Mouse (Mus musculus) small intestine, adult 2 months (tissue): ENCODE measurements around the gene Tns1. TPM values are rescaled to one million over a fixed set of nuclear protein-coding genes. Genes with fewer than 3 reads are reported as not detected.

Source experiments
- H3K27ac ChIP-seq: fragments of 200-500 bp; 2 replicates; pipeline ENCODE4 v1.5.1; 2012; ENCODE audit warnings: low read depth, low read length, control low read depth, inconsistent platforms; ENCODE audit not compliant: insufficient read depth
- H3K27me3 ChIP-seq: fragments of 200-500 bp; 2 replicates; pipeline ENCODE4 v1.6.1; 2012; ENCODE audit warnings: mild to moderate bottlenecking, moderate library complexity, low read length, inconsistent platforms; ENCODE audit not compliant: control insufficient read depth, insufficient read depth
- H3K36me3 ChIP-seq: fragments of 200-500 bp; 2 replicates; pipeline ENCODE4 v1.6.1; 2012; ENCODE audit warnings: mild to moderate bottlenecking, low read length, control low read depth, inconsistent platforms; ENCODE audit not compliant: control insufficient read depth, insufficient read depth
- H3K4me1 ChIP-seq: fragments of 200-500 bp; 2 replicates; pipeline ENCODE4 v1.6.1; 2012; ENCODE audit warnings: low read length, inconsistent platforms, mixed read lengths; ENCODE audit not compliant: control insufficient read depth, insufficient read depth, insufficient read length
- H3K4me3 ChIP-seq: fragments of 200-500 bp; 2 replicates; pipeline ENCODE4 v1.5.1; 2012; ENCODE audit warnings: low read depth, mild to moderate bottlenecking, control low read depth, inconsistent platforms, low read length, moderate library complexity
- CTCF ChIP-seq: fragments of 200-500 bp; IDR thresholded peaks from 2 replicates; pipeline ENCODE4 v1.5.1; 2012; ENCODE audit warnings: low read depth, mild to moderate bottlenecking, control low read depth, inconsistent platforms, low read length, moderate library complexity, mixed read lengths; ENCODE audit not compliant: insufficient replicate concordance, insufficient read length; ENCODE audit errors: extremely low read depth
- POLR2A ChIP-seq: fragments of 200-500 bp; IDR thresholded peaks from 2 replicates; pipeline ENCODE4 v1.6.1; 2012; ENCODE audit warnings: low read depth, mild to moderate bottlenecking, control low read depth, inconsistent platforms, low read length, moderate library complexity
- WGBS: fragments of 180-500 bp; shearing (Covaris S2); methylation state at CpG from one replicate; pipeline ENCODE4 v1.1.7; 2018; 5-methylcytosine and 5-hydroxymethylcytosine counted together
- polyA plus RNA-seq: library from polyadenylated mRNA; depleted of rRNA; stranded (reverse); fragments of >200 nt; gene quantifications from 2 replicates; pipeline ENCODE4 v1.2.3, GENCODE M21; 2012

Gene Tns1
- polyA plus RNA-seq, 1 experiment, result 79.6 TPM

- Histone ChIP-seq H3K4me3 (no peak overlapping the region), H3K27me3 (no peaks in the 10 kb centered on the region), H3K36me3 (peaks cover 2% of the 10 kb centered on the region), H3K27ac (no peak overlapping the region), H3K4me1 (no peaks in the 10 kb centered on the region)
- 87% methylated on average over 10 of the region's 10 CpGs for WGBS
- TF ChIP-seq CTCF, result no peak
- TF ChIP-seq POLR2A, result no peak
These were observed 211.8 kb downstream of the Tns1 start for GRCm38 (mm10) chr1:73912466-73912865.

- 69% methylated on average over 8 of the region's 8 CpGs for WGBS
- Histone ChIP-seq H3K4me1 (no peaks in the 10 kb centered on the region), H3K36me3 (peaks cover 2% of the 10 kb centered on the region), H3K27me3 (no peaks in the 10 kb centered on the region), H3K4me3 (no peak overlapping the region), H3K27ac (no peak overlapping the region)
- TF ChIP-seq POLR2A, result no peak
- no peak for TF ChIP-seq CTCF
These were observed 212.3 kb downstream of the Tns1 start for GRCm38 (mm10) chr1:73911981-73912380.

- Histone ChIP-seq H3K27ac (no peak overlapping the region), H3K36me3 (peaks cover 2% of the 10 kb centered on the region), H3K27me3 (no peaks in the 10 kb centered on the region), H3K4me1 (no peaks in the 10 kb centered on the region), H3K4me3 (no peak overlapping the region)
- TF ChIP-seq POLR2A, result no peak
- TF ChIP-seq CTCF, result no peak
- WGBS, result 83% methylated on average over 8 of the region's 8 CpGs
These were observed 213.5 kb downstream of the Tns1 start for GRCm38 (mm10) chr1:73910701-73911100.

DNA sequence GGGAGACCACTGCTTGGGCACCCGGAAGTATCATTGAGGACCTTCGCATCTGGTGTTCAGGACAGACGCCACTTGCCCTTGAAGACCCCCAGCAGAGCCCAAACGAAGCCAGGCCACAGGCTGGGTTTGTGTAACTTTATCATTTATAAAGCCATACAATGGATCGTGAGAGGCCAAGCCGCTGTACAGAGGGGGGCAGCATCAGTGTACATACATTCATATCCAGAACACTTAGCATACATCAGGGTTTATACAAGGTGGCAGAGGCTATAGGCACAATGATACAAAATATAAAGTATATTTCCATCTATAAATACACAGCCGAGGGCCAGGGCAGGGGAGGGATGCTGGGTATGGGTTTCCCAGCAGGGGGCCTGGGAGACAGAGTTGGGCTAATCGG, 214.1 kb downstream of the Tns1 start:
- Histone ChIP-seq H3K4me3 (no peak overlapping the region), H3K27ac (no peak overlapping the region), H3K4me1 (no peaks in the 10 kb centered on the region), H3K36me3 (peaks cover 2% of the 10 kb centered on the region), H3K27me3 (no peaks in the 10 kb centered on the region)
- no peak for TF ChIP-seq POLR2A
- no peak for TF ChIP-seq CTCF
- WGBS, result 82% methylated on average over 8 of the region's 8 CpGs

DNA sequence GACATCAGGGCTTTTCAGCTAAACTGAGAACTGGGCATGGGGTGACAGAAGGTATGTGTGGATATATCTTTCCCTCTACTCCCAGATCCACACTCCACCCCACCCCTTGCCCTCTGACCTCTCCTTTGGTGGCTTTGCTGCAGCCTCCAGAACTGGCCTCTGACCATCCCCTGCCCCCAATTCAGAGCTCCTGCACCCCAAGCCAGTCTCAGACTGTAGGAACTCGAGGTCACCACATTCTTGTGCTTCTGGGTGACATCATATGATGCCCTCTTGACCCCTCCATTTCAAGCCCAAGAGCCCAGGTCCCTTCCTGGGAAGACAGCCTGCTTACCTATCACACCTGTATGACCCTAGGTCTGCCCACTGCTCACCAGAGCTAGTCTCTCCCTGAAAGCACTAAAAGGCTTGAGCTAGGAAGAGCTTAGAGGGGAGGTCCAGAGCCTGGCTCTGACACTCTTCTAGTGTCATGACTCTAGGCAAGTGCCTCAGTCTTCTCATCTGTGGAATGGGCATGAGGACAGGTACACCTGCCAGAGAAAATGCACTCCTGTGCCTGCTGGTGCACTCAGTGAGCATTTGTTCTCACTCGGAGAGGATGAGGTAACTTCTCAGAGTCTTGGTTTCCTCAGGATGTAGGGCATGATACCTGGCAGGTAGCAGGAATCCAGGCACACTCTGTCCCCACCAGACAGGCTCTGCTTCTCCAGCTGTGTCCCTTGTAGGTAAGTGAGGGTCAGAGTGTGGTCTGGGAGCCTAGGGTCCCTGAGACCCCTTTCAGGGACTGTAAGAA, 214.9 kb downstream of the Tns1 start:
- TF ChIP-seq CTCF (no peak), POLR2A (no peak)
- 37% methylated on average over 2 of the region's 2 CpGs for WGBS
- Histone ChIP-seq H3K27me3 (no peaks in the 10 kb centered on the region), H3K4me3 (no peak overlapping the region), H3K4me1 (no peaks in the 10 kb centered on the region), H3K27ac (no peak overlapping the region), H3K36me3 (peaks cover 2% of the 10 kb centered on the region)

GRCm38 (mm10) chr1:73908081-73908960, 215.9 kb downstream of the Tns1 start:
- Histone ChIP-seq H3K27ac (no peak overlapping the region), H3K36me3 (no peaks in the 10 kb centered on the region), H3K27me3 (no peaks in the 10 kb centered on the region), H3K4me1 (no peaks in the 10 kb centered on the region), H3K4me3 (no peak overlapping the region)
- WGBS, result 62% methylated on average over 13 of the region's 13 CpGs
- TF ChIP-seq POLR2A (no peak), CTCF (no peak)

- WGBS, result 92% methylated on average over 28 of the region's 28 CpGs
- no peaks in the 10 kb centered on the region for H3K36me3 ChIP-seq
- no peaks in the 10 kb centered on the region for H3K27me3 ChIP-seq
- H3K27ac ChIP-seq, result no peak overlapping the region
- H3K4me1 ChIP-seq, result no peaks in the 10 kb centered on the region
- TF ChIP-seq POLR2A (no peak), CTCF (no peak)
- H3K4me3 ChIP-seq, result no peak overlapping the region
These were observed 217.1 kb downstream of the Tns1 start for GRCm38 (mm10) chr1:73907166-73907565.
